Mouse (Mus musculus) urinary bladder, adult 2 months (tissue): ENCODE measurements around the gene Gm17521. TPM values are rescaled to one million over a fixed set of nuclear protein-coding genes. Genes with fewer than 3 reads are reported as not detected.
"Not testable (repeated sequence)": the region's sequence is repeated elsewhere in the genome, so short reads cannot be mapped to it uniquely, and the experiment has no call there.

Experiments
- DNase-seq: peaks from one replicate; pipeline ENCODE4 v3.0.0; 2022; ENCODE audit warnings: low spot score
- polyA plus RNA-seq: library from polyadenylated mRNA; depleted of rRNA; stranded (reverse); fragments of >200 nt; gene quantifications from 2 replicates; pipeline ENCODE4 v1.2.3, GENCODE M21; 2012; rRNA removed

The Gm17521 gene
- polyA plus RNA-seq = not detected in 2 replicates

DNA sequence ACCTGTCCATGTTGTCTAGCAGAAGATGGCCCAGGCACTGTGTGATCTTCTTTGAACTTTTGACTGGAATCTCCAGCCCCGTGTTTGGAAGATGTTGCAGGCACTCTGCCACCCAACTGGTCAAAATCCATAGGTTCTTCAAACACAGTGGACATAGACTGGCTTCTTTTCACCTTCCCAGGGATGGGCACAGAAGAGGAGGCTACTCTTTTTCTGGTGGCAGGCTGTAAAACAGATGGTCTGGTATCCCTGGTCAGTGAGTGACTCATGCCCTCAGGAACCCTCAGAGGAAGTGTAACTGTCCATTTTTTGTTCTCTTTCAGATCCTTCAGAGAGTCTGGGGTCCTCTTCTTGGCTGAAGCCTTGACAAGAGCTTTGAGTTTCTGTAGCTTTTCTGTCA is at the start of gene Gm17521:
TSS of gene Gm17521 (minus strand) at position 101 of the 400 bp plus-strand sequence.
- DNase-seq = not testable (repeated sequence)

DNA sequence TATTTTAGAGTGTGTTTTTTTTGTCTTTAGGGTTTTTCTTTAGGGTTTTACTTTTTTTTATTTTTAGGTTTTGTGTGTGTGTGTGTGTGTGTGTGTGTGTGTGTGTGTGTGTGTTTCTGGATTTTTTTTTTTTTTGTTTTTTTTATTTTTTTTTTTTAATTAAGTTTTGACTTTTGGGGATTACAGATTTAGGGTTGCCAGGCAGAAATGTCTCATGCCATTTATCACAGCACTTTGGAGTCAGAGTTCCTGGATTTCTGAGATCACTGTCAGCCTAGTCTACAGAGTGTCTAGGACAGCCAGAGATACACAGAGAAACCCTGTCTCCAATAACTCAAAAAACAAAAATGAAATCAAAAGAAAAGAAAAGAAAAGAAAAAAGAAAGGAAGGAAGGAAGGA is 14.5 kb upstream of the Gm17521 start:
- DNase-seq = no peak

DNA sequence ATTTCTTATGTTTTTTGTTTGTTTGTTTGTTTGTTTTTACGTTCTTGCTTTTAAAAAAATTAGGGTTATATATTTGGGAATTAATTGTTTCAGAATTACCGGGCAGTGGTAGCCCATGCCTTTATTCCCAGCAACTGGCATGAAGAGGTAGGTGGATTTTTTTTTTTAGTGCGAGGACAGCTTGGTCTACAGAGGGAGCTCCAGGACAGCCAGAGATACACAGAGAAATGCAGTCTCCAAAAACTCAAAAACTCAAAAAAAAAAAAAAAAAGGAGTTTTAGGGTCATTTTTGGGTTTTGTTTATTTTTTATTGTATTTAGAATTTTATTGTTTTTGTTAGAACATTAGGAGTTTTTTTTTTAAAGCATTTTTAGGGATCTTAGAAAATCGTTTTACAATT is 14.0 kb upstream of the Gm17521 start:
- no peak for DNase-seq

Other genes with a start within 250 kb of the Gm17521 start
- gene Cldn34c1, start 73.8 kb upstream of the Gm17521 start, polyA plus RNA-seq = 6.8 and 8.1 TPM in 2 replicates
- not detected in 2 replicates for gene Srsx, start 192.8 kb upstream of the Gm17521 start, polyA plus RNA-seq
- not detected in 2 replicates for gene Gm17577, start 217.2 kb upstream of the Gm17521 start, polyA plus RNA-seq